Mouse (Mus musculus) MEL (cell line): ENCODE data around the gene Ppfia3. TPM values are rescaled to one million over a fixed set of nuclear protein-coding genes. Genes with fewer than 3 reads are reported as not detected.

Source experiments
- DNase-seq: peaks from one replicate; pipeline ENCODE4 v3.0.0; 2011; ENCODE audit warnings: low read depth, low spot score
- H3K27ac ChIP-seq: 2 replicates; pipeline ENCODE4 v1.5.1; 2012; ENCODE audit warnings: low read depth, mild to moderate bottlenecking, control low read depth, low read length, moderate library complexity; ENCODE audit not compliant: control insufficient read depth
- H3K27me3 ChIP-seq, 2 experiments: fragments of 150-350 bp in 1 of 2; sonication (generic) in 1 of 2; 2 replicates each; pipeline ENCODE4 v1.6.1; 2012; ENCODE audit warnings: low read length in 2 of 2, mild to moderate bottlenecking in 2 of 2, improper control_type of control experiment in 1 of 2, moderate library complexity in 1 of 2; ENCODE audit not compliant: insufficient read depth in 2 of 2, control insufficient read depth in 1 of 2
- H3K36me3 ChIP-seq, 2 experiments: 2 replicates each; pipeline ENCODE4 v1.6.1; 2012 to 2014; ENCODE audit warnings: low read length in 2 of 2, improper control_type of control experiment in 1 of 2, inconsistent platforms in 1 of 2, mild to moderate bottlenecking in 1 of 2; ENCODE audit not compliant: insufficient read depth in 2 of 2, control insufficient read depth in 1 of 2
- H3K4me1 ChIP-seq, 2 experiments: fragments of 150-350 bp in 1 of 2; sonication (generic) in 1 of 2; 2 replicates each; pipeline ENCODE4 v1.6.1; 2012; ENCODE audit warnings: low read length in 2 of 2, improper control_type of control experiment in 1 of 2, mild to moderate bottlenecking in 1 of 2; ENCODE audit not compliant: insufficient read depth in 2 of 2, control insufficient read depth in 1 of 2
- H3K4me3 ChIP-seq, 2 experiments: fragments of 150-350 bp in 1 of 2; sonication (generic) in 1 of 2; 2 replicates each; pipeline ENCODE4 v1.5.1; 2012; ENCODE audit warnings: low read depth in 2 of 2, low read length in 2 of 2, mild to moderate bottlenecking in 2 of 2, moderate library complexity in 2 of 2, control low read depth in 1 of 2, improper control_type of control experiment in 1 of 2; ENCODE audit not compliant: control insufficient read depth in 1 of 2, insufficient read depth in 1 of 2
- H3K79me2 ChIP-seq: 2 replicates; pipeline ENCODE4 v1.6.1; 2012; ENCODE audit warnings: mild to moderate bottlenecking, low read length, moderate library complexity; ENCODE audit not compliant: control insufficient read depth, poor library complexity, insufficient read depth
- H3K9ac ChIP-seq: 2 replicates; pipeline ENCODE4 v1.6.1; 2012; ENCODE audit warnings: low read depth, mild to moderate bottlenecking, control low read depth, low read length, moderate library complexity; ENCODE audit not compliant: control insufficient read depth, poor library complexity, severe bottlenecking
- H3K9me3 ChIP-seq: fragments of 150-350 bp; sonication (generic); replicated peaks from 2 replicates; pipeline ENCODE4 v1.6.1; 2012; ENCODE audit warnings: mild to moderate bottlenecking, low read length, improper control_type of control experiment, moderate library complexity; ENCODE audit not compliant: insufficient read depth
- BHLHE40 ChIP-seq: IDR thresholded peaks from 2 replicates; pipeline ENCODE4 v1.6.1; 2012; ENCODE audit warnings: low read depth, mild to moderate bottlenecking, inconsistent platforms, low read length, improper control_type of control experiment, borderline replicate concordance
- CHD1 ChIP-seq: IDR thresholded peaks from 2 replicates; pipeline ENCODE4 v1.6.1; 2012; ENCODE audit warnings: low read depth, mild to moderate bottlenecking, inconsistent platforms, low read length, improper control_type of control experiment
- E2F4 ChIP-seq: IDR thresholded peaks from 2 replicates; pipeline ENCODE4 v1.6.1; 2011; ENCODE audit warnings: low read depth, low read length, improper control_type of control experiment, borderline replicate concordance
- ELF1 ChIP-seq: IDR thresholded peaks from 2 replicates; pipeline ENCODE4 v1.6.1; 2014; ENCODE audit warnings: low read depth, mild to moderate bottlenecking, inconsistent platforms, low read length, improper control_type of control experiment, moderate library complexity
- EP300 ChIP-seq, 2 experiments: IDR thresholded peaks; 2 replicates each; pipeline ENCODE4 v1.6.1; 2011; ENCODE audit warnings: improper control_type of control experiment in 2 of 2, low read length in 2 of 2, low read depth in 1 of 2, mild to moderate bottlenecking in 1 of 2
- GABPA ChIP-seq: IDR thresholded peaks from 2 replicates; pipeline ENCODE4 v1.6.1; 2012; ENCODE audit warnings: low read depth, mild to moderate bottlenecking, inconsistent platforms, low read length, improper control_type of control experiment, moderate library complexity
- GATA1 ChIP-seq: IDR thresholded peaks from 2 replicates; pipeline ENCODE4 v1.6.1; 2011; ENCODE audit warnings: low read depth, low read length, improper control_type of control experiment
- JUND ChIP-seq: IDR thresholded peaks from 2 replicates; pipeline ENCODE4 v1.6.1; 2011; ENCODE audit warnings: low read depth, mild to moderate bottlenecking, improper control_type of control experiment, low read length
- KAT2A ChIP-seq: conservative IDR thresholded peaks from 2 replicates; pipeline ENCODE4 v1.6.1; 2012; ENCODE audit warnings: low read depth, low read length, improper control_type of control experiment, inconsistent platforms
- MAX ChIP-seq: IDR thresholded peaks from 2 replicates; pipeline ENCODE4 v1.6.1; 2011; ENCODE audit warnings: low read length, improper control_type of control experiment
- MEF2A ChIP-seq: IDR thresholded peaks from 2 replicates; pipeline ENCODE4 v1.6.1; 2014; ENCODE audit warnings: low read depth, mild to moderate bottlenecking, inconsistent platforms, low read length, improper control_type of control experiment; ENCODE audit not compliant: poor library complexity, insufficient replicate concordance, severe bottlenecking; ENCODE audit errors: extremely low read depth
- NELFE ChIP-seq: IDR thresholded peaks from 2 replicates; pipeline ENCODE4 v1.6.1; 2011; ENCODE audit warnings: low read depth, low read length, improper control_type of control experiment
- POLR2A ChIP-seq, 2 experiments: IDR thresholded peaks; 2 replicates each; pipeline ENCODE4 v1.6.1; 2011 to 2012; ENCODE audit warnings: low read length in 2 of 2, mild to moderate bottlenecking in 2 of 2, control low read depth in 1 of 2, improper control_type of control experiment in 1 of 2, low read depth in 1 of 2, moderate library complexity in 1 of 2; ENCODE audit not compliant: control insufficient read depth in 1 of 2, insufficient read depth in 1 of 2, poor library complexity in 1 of 2
- POLR2AphosphoS2 ChIP-seq: IDR thresholded peaks from 2 replicates; pipeline ENCODE4 v1.6.1; 2011; ENCODE audit warnings: low read length, improper control_type of control experiment
- RCOR1 ChIP-seq: IDR thresholded peaks from 2 replicates; pipeline ENCODE4 v1.6.1; 2012; ENCODE audit warnings: low read depth, mild to moderate bottlenecking, inconsistent platforms, low read length, improper control_type of control experiment
- SMC3 ChIP-seq: IDR thresholded peaks from 2 replicates; pipeline ENCODE4 v1.6.1; 2011; ENCODE audit warnings: low read depth, low read length, improper control_type of control experiment
- TAL1 ChIP-seq: IDR thresholded peaks from 2 replicates; pipeline ENCODE4 v1.6.1; 2012; ENCODE audit warnings: mild to moderate bottlenecking, inconsistent platforms, low read length, moderate library complexity, mixed read lengths
- UBTF ChIP-seq: IDR thresholded peaks from 2 replicates; pipeline ENCODE4 v1.6.1; 2012; ENCODE audit warnings: low read depth, mild to moderate bottlenecking, inconsistent platforms, low read length, improper control_type of control experiment, moderate library complexity, borderline replicate concordance; ENCODE audit not compliant: insufficient read depth
- USF1 ChIP-seq: IDR thresholded peaks from 2 replicates; pipeline ENCODE4 v1.6.1; 2014; ENCODE audit warnings: low read depth, mild to moderate bottlenecking, inconsistent platforms, low read length, improper control_type of control experiment, moderate library complexity
- USF2 ChIP-seq, 2 experiments: IDR thresholded peaks; 2 replicates each; pipeline ENCODE4 v1.6.1; 2011 to 2012; ENCODE audit warnings: improper control_type of control experiment in 2 of 2, low read length in 2 of 2, borderline replicate concordance in 1 of 2, inconsistent platforms in 1 of 2, low read depth in 1 of 2, mild to moderate bottlenecking in 1 of 2; ENCODE audit not compliant: insufficient read depth in 1 of 2
- polyA plus RNA-seq, 2 experiments: library from polyadenylated mRNA; stranded (reverse) in 1 of 2; unstranded in 1 of 2; fragments of >175 nt in 1 of 2; fragments of >200 nt in 1 of 2; gene quantifications; 2 replicates each; pipeline versions ENCODE4 v1.2.1 to v1.2.4; 2012; ENCODE audit warnings: low replicate concordance in 2 of 2, low read depth in 1 of 2; ENCODE audit not compliant: insufficient read length in 2 of 2, insufficient read depth in 1 of 2, missing spikeins in 1 of 2
- total RNA-seq: library from RNA; depleted of rRNA; stranded (reverse); fragments of 300-350 nt; gene quantifications from 2 replicates; pipeline ENCODE4 v1.2.3, GENCODE M21; 2012

Ppfia3 gene
- total and polyA plus RNA-seq, 3 experiments = 3.4 to 5.9 TPM; not detected in 1

DNA sequence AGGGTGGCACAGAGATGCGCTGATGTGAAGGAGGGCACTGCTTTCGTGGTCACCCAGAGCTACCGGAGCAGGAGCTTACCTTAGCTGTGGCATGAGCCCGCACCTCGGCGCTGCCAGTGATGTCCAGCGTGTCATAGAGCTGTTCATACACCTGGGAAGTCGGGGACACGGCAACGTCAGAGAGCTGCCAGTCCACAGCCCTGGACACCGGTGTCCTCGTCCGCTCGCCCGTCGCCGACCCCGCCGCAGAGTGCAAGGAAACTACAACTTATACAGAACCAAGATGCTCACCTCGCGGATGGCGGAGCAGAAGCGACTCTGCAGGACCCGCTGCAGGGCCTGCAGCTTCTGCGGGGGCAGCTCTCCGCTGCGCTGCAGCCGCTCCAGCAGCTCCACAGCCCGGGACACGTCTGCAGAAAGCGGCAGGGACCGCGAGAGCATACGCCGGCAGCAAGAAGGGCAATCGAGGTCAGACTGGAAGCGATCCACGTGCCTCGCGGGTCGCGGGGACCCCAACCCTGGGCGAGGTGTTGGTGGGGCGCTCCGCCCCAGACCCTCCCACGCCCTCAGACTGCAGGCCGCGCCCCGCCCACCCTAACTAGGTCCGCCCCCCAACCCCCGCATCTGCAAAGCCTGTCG is 3.1 kb upstream of the Ppfia3 start:
- Histone ChIP-seq H3K4me3 (peak overlapping the region; percentile 25 to 57; a peak in 3 of 4 replicates), H3K36me3 (peaks cover 7 to 12% of the 10 kb centered on the region in 2 experiments), H3K9ac (no peak overlapping the region; the same call in 1 of the 2 replicates), H3K79me2 (no peaks in the 10 kb centered on the region; the same call in 1 of the 2 replicates), H3K4me1 (peaks cover 0 to 22% of the 10 kb centered on the region in 2 experiments; a peak in 2 of 4 replicates), H3K27ac (no peak overlapping the region), H3K27me3 (no peaks in the 10 kb centered on the region), H3K9me3 (no peaks in the 10 kb centered on the region)
- no peak for DNase-seq
- TF ChIP-seq MAX (no peak), UBTF (no peak), USF1 (no peak), POLR2A (IDR thresholded peaks at IDR 0.05; ENCODE audit: control insufficient read depth in 1 of 2, insufficient read depth in 1 of 2, low read depth in 1 of 2, low read length in 2 of 2, poor library complexity in 1 of 2) (no peak), POLR2AphosphoS2 (no peak), E2F4 (no peak), GATA1 (no peak), NELFE (no peak), TAL1 (no peak), SMC3 (no peak), CHD1 (no peak), JUND (no peak), BHLHE40 (no peak), GABPA (no peak), KAT2A (no peak), RCOR1 (no peak), EP300 (IDR thresholded peaks at IDR 0.05; ENCODE audit: low read depth in 1 of 2, low read length in 2 of 2) (no peak), ELF1 (no peak), USF2 (IDR thresholded peaks at IDR 0.05; ENCODE audit: borderline replicate concordance in 1 of 2, insufficient read depth in 1 of 2, low read depth in 1 of 2, low read length in 2 of 2) (no peak), MEF2A (no peak)
